Mouse (Mus musculus): ENCODE data around the gene H2-M10.2. TPM values are rescaled to one million over a fixed set of nuclear protein-coding genes. Genes with fewer than 3 reads are reported as not detected.

Gene H2-M10.2
- under 1 TPM; 0.14 to 0.16 TPM for polyA plus RNA-seq (2017; shearing (Covaris generic))

DNA sequence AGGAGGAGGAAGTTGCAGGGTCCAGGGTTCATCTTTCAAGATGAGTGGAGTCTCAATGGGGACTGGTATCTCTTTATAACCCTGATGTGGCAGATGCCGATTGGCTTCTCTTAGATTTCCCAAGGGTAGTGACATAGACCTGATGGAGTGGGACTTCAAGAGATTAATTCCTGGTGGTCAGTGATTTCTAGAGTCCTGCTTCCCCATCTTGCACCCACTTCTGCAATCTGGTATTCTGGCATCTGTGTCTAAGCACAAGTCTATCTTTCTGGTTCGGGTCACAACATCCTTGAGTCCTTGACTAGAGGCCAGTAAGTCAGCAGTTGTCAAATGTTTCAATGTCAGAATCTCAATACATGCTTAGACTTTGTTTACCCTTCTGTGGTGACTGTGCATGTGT is at the start of gene H2-M10.2:
TSS of gene H2-M10.2 (minus strand) at position 101 of the 400 bp plus-strand sequence.

DNA sequence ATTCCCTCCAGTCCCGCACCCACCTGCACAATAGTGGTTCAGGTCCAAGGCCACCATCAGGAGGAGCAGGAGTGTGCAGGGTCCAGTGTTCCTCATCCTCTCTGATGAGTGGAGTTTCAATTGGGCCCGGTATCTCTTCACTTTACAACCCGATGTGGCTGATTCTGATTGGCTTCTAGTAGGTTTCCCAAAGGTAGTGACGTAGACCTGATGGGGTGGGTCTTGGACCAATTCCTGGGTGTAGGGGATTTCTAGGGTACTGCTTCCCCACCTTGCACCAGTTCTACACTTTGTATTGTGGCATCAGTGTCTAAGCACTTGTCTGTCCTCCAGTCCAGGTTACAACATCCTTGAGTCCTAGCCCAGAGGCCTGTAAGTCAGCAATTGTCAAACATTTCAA is 39.8 kb upstream of the H2-M10.2 start, which contains the start of gene H2-M10.1:
TSS of gene H2-M10.1 (minus strand) at position 101 of the 400 bp plus-strand sequence.

DNA sequence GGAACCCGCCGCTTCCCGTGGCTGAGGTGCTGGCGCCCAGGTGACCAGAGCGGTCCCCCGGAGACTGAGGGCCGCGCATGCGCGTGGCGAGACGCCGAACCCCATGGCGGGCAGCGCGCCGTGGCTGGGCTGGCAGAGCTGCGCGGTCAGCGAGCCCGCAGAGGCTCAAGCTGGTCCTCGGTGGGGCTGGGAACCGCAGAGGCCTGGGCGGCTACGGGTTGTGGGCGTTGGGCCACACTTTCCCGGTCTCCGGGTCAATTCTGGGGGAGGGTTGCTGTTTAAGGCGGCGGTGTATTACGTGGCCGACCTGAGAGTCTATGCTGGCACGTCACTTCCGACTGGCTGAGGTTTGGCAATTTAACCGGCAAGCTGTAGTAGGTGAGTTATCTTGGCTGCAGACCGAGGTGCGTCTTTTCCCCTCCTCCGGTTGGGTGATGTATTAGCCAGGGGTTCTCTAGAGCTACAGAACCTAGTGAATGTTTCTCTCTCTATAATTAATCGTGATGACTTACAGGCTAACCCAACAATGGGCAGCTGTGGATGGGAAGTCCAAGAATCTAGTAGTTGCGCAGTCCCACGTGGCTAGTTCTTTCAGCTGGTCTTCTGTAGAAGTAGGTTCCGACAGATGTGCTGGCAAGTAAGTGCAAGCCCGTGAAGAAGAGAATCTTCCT is 14.6 kb downstream of the H2-M10.2 start, which contains the start of gene Trim39:
TSS of gene Trim39 (minus strand) at position 662 of the 671 bp plus-strand sequence.

GRCm38 (mm10) chr17:36257969-36258368 is 28.3 kb downstream of the H2-M10.2 start, which contains the start of gene Rpp21:
TSS of gene Rpp21 (minus strand) at chr17:36258069.

Other genes starting within 250 kb of the H2-M10.2 start
- gene H2-T22, start 243.7 kb downstream of the H2-M10.2 start, polyA plus RNA-seq (2017; shearing (Covaris generic)) = 100 to 1,000 TPM; 306 to 313 TPM
- under 1 TPM; 0.18 to 0.22 TPM for gene Gm6034, start 243.5 kb downstream of the H2-M10.2 start, polyA plus RNA-seq (2017; shearing (Covaris generic))
- not detected for gene Gm11127, start 228.1 kb downstream of the H2-M10.2 start, polyA plus RNA-seq (2017; shearing (Covaris generic))
- gene Gm19684, start 164.8 kb downstream of the H2-M10.2 start, polyA plus RNA-seq (2017; shearing (Covaris generic)) = 1 to 10 TPM in 1 of 2 experiments, under 1 TPM in 1; 0.75 to 1.2 TPM
- gene Gm7030, start 157.1 kb downstream of the H2-M10.2 start, polyA plus RNA-seq (2017; shearing (Covaris generic)) = under 1 TPM; 0.36 to 0.51 TPM
- 10 to 100 TPM in 1 of 2 experiments, 1 to 10 TPM in 1; 5.7 to 14.7 TPM for gene Gm8909, start 118.0 kb downstream of the H2-M10.2 start, polyA plus RNA-seq (2017; shearing (Covaris generic))
- under 1 TPM; 0.54 to 0.55 TPM for gene H2-T3, start 96.2 kb downstream of the H2-M10.2 start, polyA plus RNA-seq (2017; shearing (Covaris generic))
- gene Rpp21, start 28.4 kb downstream of the H2-M10.2 start, polyA plus RNA-seq (2017; shearing (Covaris generic)) = 100 to 1,000 TPM; 153 to 154 TPM
- gene Trim39, start 14.2 kb downstream of the H2-M10.2 start, polyA plus RNA-seq (2017; shearing (Covaris generic)) = 10 to 100 TPM; 12.9 to 20.8 TPM
- gene H2-M10.1, start 39.7 kb upstream of the H2-M10.2 start, polyA plus RNA-seq (2017; shearing (Covaris generic)) = not detected
- gene H2-M10.3, start 81.9 kb upstream of the H2-M10.2 start, polyA plus RNA-seq (2017; shearing (Covaris generic)) = not detected
- gene H2-M10.4, start 175.8 kb upstream of the H2-M10.2 start, polyA plus RNA-seq (2017; shearing (Covaris generic)) = not detected